ENCODE assay signal across 23 mouse cellular contexts in genomic region chr1:95064330-95065193, GRCm38 (mm10).
DNase-seq lines count a peak whose midpoint lies in the region; ATAC-seq lines count a peak whose summit lies in the region.
"Had no signal": no experiment of that assay in that cellular context is flagged by ENCODE, and none has a peak within 500 bp of the region (broad histone marks: within the 10 kb centered on the region; RNA-seq: fewer than 3 reads in every experiment).

No protein-coding gene starts in this region.

- H3K27ac ChIP-seq in hindbrain, embryonic 11.5 days (ENCODE audit: low read depth, low read length) = no peak overlapping the region
- H3K27ac ChIP-seq in hindbrain, embryonic 10.5 days = no peak overlapping the region
- H3K27ac ChIP-seq in intestine, embryonic 16.5 days (ENCODE audit: low read length) = no peak overlapping the region
- H3K27ac ChIP-seq: embryonic facial prominence, embryonic 10.5 days; embryonic facial prominence, embryonic 12.5 days; forebrain, embryonic 13.5 days; forebrain, embryonic 15.5 days had no signal

- no peak overlapping the region for H3K4me2 ChIP-seq in hindbrain, embryonic 11.5 days (replicated peaks; ENCODE audit: low read depth, low read length)
- no peak overlapping the region for H3K4me2 ChIP-seq in intestine, embryonic 16.5 days (ENCODE audit: low read depth, low read length)
- H3K4me2 ChIP-seq: embryonic facial prominence, embryonic 12.5 days; forebrain, embryonic 13.5 days; forebrain, embryonic 15.5 days had no signal

- no peaks in the 10 kb centered on the region for H3K36me3 ChIP-seq in hindbrain, embryonic 11.5 days (ENCODE audit: control insufficient read depth, insufficient read depth, low read length)
- no peaks in the 10 kb centered on the region for H3K36me3 ChIP-seq in hindbrain, embryonic 10.5 days
- no peaks in the 10 kb centered on the region for H3K36me3 ChIP-seq in intestine, embryonic 16.5 days (ENCODE audit: control insufficient read depth, insufficient read depth, low read length)
- H3K36me3 ChIP-seq: embryonic facial prominence, embryonic 10.5 days; embryonic facial prominence, embryonic 12.5 days; forebrain, embryonic 15.5 days; G1E had no signal

- WGBS in hindbrain, embryonic 11.5 days = 87% methylated on average over 10 of the region's 15 CpGs
- 88% methylated on average over 11 of the region's 15 CpGs for WGBS in hindbrain, embryonic 10.5 days
- WGBS in intestine, embryonic 16.5 days = 74% methylated on average over 9 of the region's 15 CpGs

- no peaks in the 10 kb centered on the region for H3K9me3 ChIP-seq in hindbrain, embryonic 11.5 days (ENCODE audit: control insufficient read depth, low read length)
- no peaks in the 10 kb centered on the region for H3K9me3 ChIP-seq in hindbrain, embryonic 10.5 days
- no peaks in the 10 kb centered on the region for H3K9me3 ChIP-seq in intestine, embryonic 16.5 days (ENCODE audit: control insufficient read depth, low read length)
- H3K9me3 ChIP-seq: embryonic facial prominence, embryonic 10.5 days; embryonic facial prominence, embryonic 12.5 days; forebrain, embryonic 13.5 days; forebrain, embryonic 15.5 days; G1E had no signal

- 0 out of 2 replicates have a peak, but pooled peaks have one; percentile 17 for ATAC-seq in hindbrain, embryonic 11.5 days (ENCODE audit: low FRiP score)
- peak; percentile 87 for ATAC-seq in intestine, embryonic 16.5 days
- ATAC-seq: activated CD4-positive, CD25-positive, alpha-beta regulatory T cell, adult 4 months; CD4-positive, CD25-positive, alpha-beta regulatory T cell, adult 4 months; forebrain, embryonic 13.5 days; forebrain, embryonic 15.5 days; Patski had no signal

- no peak overlapping the region for H3K9ac ChIP-seq in hindbrain, embryonic 11.5 days (ENCODE audit: low read depth, low read length)
- H3K9ac ChIP-seq in intestine, embryonic 16.5 days (ENCODE audit: low read depth, low read length) = no peak overlapping the region
- H3K9ac ChIP-seq: embryonic facial prominence, embryonic 12.5 days; forebrain, embryonic 13.5 days; forebrain, embryonic 15.5 days had no signal

- DNase-seq in hindbrain, embryonic 11.5 days (ENCODE audit: low spot score) = no peak
- DNase-seq in hindbrain, embryonic 10.5 days (ENCODE audit: low spot score) = no peak
- DNase-seq in kidney, postnatal 14 days = no peak
- no peak for DNase-seq in neural tube, embryonic 10.5 days (ENCODE audit: extremely low spot score, low spot score)
- DNase-seq: adrenal gland, adult 8-10 months; adrenal gland, postnatal 14 days; adrenal gland, postnatal 36 days; B cell, adult 2 months; cerebellum, adult 11-12 months; cerebellum, adult 2 months; cerebellum, adult 9-10 months; cerebellum, postnatal 10 days; cerebellum, postnatal 25 days had no signal

- H3K4me3 ChIP-seq in hindbrain, embryonic 11.5 days (ENCODE audit: low read depth, low read length) = no peak overlapping the region
- no peak overlapping the region for H3K4me3 ChIP-seq in hindbrain, embryonic 10.5 days
- no peak overlapping the region for H3K4me3 ChIP-seq in intestine, embryonic 16.5 days (ENCODE audit: low read length)
- H3K4me3 ChIP-seq: embryonic facial prominence, embryonic 10.5 days; embryonic facial prominence, embryonic 12.5 days; forebrain, embryonic 13.5 days; forebrain, embryonic 15.5 days had no signal

- H3K27me3 ChIP-seq in hindbrain, embryonic 11.5 days (ENCODE audit: control insufficient read depth, insufficient read depth, low read length) = no peaks in the 10 kb centered on the region
- no peaks in the 10 kb centered on the region for H3K27me3 ChIP-seq in hindbrain, embryonic 10.5 days (ENCODE audit: insufficient read depth, poor library complexity, severe bottlenecking)
- H3K27me3 ChIP-seq in intestine, embryonic 16.5 days (replicated peaks; ENCODE audit: control insufficient read depth, insufficient read depth, low read length) = no peaks in the 10 kb centered on the region
- H3K27me3 ChIP-seq: CH12.LX; embryonic facial prominence, embryonic 12.5 days; forebrain, embryonic 13.5 days; forebrain, embryonic 15.5 days; Patski had no signal

- no peaks in the 10 kb centered on the region for H3K4me1 ChIP-seq in hindbrain, embryonic 11.5 days (replicated peaks; ENCODE audit: control insufficient read depth, insufficient read depth, low read length)
- H3K4me1 ChIP-seq in hindbrain, embryonic 10.5 days (replicated peaks) = no peaks in the 10 kb centered on the region
- no peaks in the 10 kb centered on the region for H3K4me1 ChIP-seq in intestine, embryonic 16.5 days (ENCODE audit: control insufficient read depth, insufficient read depth, low read length)
- H3K4me1 ChIP-seq: embryonic facial prominence, embryonic 10.5 days; embryonic facial prominence, embryonic 12.5 days; forebrain, embryonic 13.5 days; forebrain, embryonic 15.5 days had no signal
